Mouse (Mus musculus): ENCODE results near the gene Ccdc60. TPM values are rescaled to one million over a fixed set of nuclear protein-coding genes. Genes with fewer than 3 reads are reported as not detected.

The Ccdc60 gene
- total and polyA plus RNA-seq, 2 experiments from 2014 or later, result 0.11 TPM; not detected in 1

- no peak for ATAC-seq (ENCODE audit: insufficient read depth, low read depth)
- no peaks in the 10 kb centered on the region for H3K36me3 ChIP-seq (replicated peaks; ENCODE audit: control insufficient read depth, insufficient read depth, low read length)
- WGBS, result 39% methylated on average over 17 of the region's 17 CpGs
- no peak overlapping the region for H3K4me2 ChIP-seq (ENCODE audit: low read depth, low read length)
- H3K4me3 ChIP-seq (ENCODE audit: low read depth, low read length), result no peak overlapping the region
- H3K27me3 ChIP-seq (ENCODE audit: control insufficient read depth, insufficient read depth, low read length), result peaks cover 21% of the 10 kb centered on the region
- no peak overlapping the region for H3K27ac ChIP-seq (ENCODE audit: low read depth)
- H3K9ac ChIP-seq (replicated peaks; ENCODE audit: low read depth, low read length), result no peak overlapping the region
- H3K4me1 ChIP-seq (ENCODE audit: control insufficient read depth, insufficient read depth), result no peaks in the 10 kb centered on the region
- no peak for DNase-seq (ENCODE audit: low spot score)
- TF ChIP-seq CTCF (IDR thresholded peaks at IDR 0.05; ENCODE audit: low read depth) (no peak), EP300 (IDR thresholded peaks at IDR 0.05; ENCODE audit: low read depth) (no peak)
- no peaks in the 10 kb centered on the region for H3K9me3 ChIP-seq (replicated peaks; ENCODE audit: control insufficient read depth, low read length)
Observed at GRCm38 (mm10) chr5:116082241-116082900, 206.4 kb downstream of the Ccdc60 start.

GRCm38 (mm10) chr5:116081616-116082015 lies 207.2 kb downstream of the Ccdc60 start:
- Histone ChIP-seq H3K36me3 (replicated peaks; ENCODE audit: control insufficient read depth, insufficient read depth, low read length) (no peaks in the 10 kb centered on the region), H3K4me1 (ENCODE audit: control insufficient read depth, insufficient read depth) (no peaks in the 10 kb centered on the region), H3K27ac (ENCODE audit: low read depth) (no peak overlapping the region), H3K9ac (replicated peaks; ENCODE audit: low read depth, low read length) (no peak overlapping the region), H3K4me2 (ENCODE audit: low read depth, low read length) (no peak overlapping the region), H3K9me3 (replicated peaks; ENCODE audit: control insufficient read depth, low read length) (no peaks in the 10 kb centered on the region), H3K4me3 (ENCODE audit: low read depth, low read length) (no peak overlapping the region), H3K27me3 (ENCODE audit: control insufficient read depth, insufficient read depth, low read length) (peaks cover 21% of the 10 kb centered on the region)
- no peak for ATAC-seq (ENCODE audit: insufficient read depth, low read depth)
- WGBS, result 70% methylated on average over 7 of the region's 7 CpGs
- TF ChIP-seq EP300 (IDR thresholded peaks at IDR 0.05; ENCODE audit: low read depth), result no peak
- TF ChIP-seq CTCF (IDR thresholded peaks at IDR 0.05; ENCODE audit: low read depth), result no peak
- DNase-seq (ENCODE audit: low spot score), result no peak

GRCm38 (mm10) chr5:116080736-116081135 lies 208.0 kb downstream of the Ccdc60 start:
- H3K4me3 ChIP-seq (ENCODE audit: low read depth, low read length), result no peak overlapping the region
- DNase-seq (ENCODE audit: low spot score), result no peak
- H3K27ac ChIP-seq (ENCODE audit: low read depth), result no peak overlapping the region
- H3K4me1 ChIP-seq (ENCODE audit: control insufficient read depth, insufficient read depth), result no peaks in the 10 kb centered on the region
- H3K27me3 ChIP-seq (ENCODE audit: control insufficient read depth, insufficient read depth, low read length), result peaks cover 21% of the 10 kb centered on the region
- H3K36me3 ChIP-seq (replicated peaks; ENCODE audit: control insufficient read depth, insufficient read depth, low read length), result no peaks in the 10 kb centered on the region
- WGBS, result 37% methylated on average over 6 of the region's 6 CpGs
- TF ChIP-seq EP300 (IDR thresholded peaks at IDR 0.05; ENCODE audit: low read depth) (no peak), CTCF (IDR thresholded peaks at IDR 0.05; ENCODE audit: low read depth) (no peak)
- no peak overlapping the region for H3K4me2 ChIP-seq (ENCODE audit: low read depth, low read length)
- H3K9ac ChIP-seq (replicated peaks; ENCODE audit: low read depth, low read length), result no peak overlapping the region
- no peaks in the 10 kb centered on the region for H3K9me3 ChIP-seq (replicated peaks; ENCODE audit: control insufficient read depth, low read length)
- ATAC-seq (ENCODE audit: insufficient read depth, low read depth), result no peak

Other genes starting within 250 kb of the Ccdc60 start
- gene Tmem233, start 205.7 kb downstream of the Ccdc60 start, total RNA-seq (2014; rRNA removed; ENCODE audit: low replicate concordance), result not detected in 2 replicates
- not detected in 2 replicates for gene Tmem233, start 205.7 kb downstream of the Ccdc60 start, polyA plus RNA-seq (2015; fragmentation: Nextera tagmentation; extraction: Ambion mirVana)
- gene Hspb8, start 133.9 kb upstream of the Ccdc60 start, total RNA-seq (2014; rRNA removed; ENCODE audit: low replicate concordance), result 102 and 111 TPM in 2 replicates
- gene Hspb8, start 133.9 kb upstream of the Ccdc60 start, polyA plus RNA-seq (2015; fragmentation: Nextera tagmentation; extraction: Ambion mirVana), result 26.9 and 30.3 TPM in 2 replicates

Data from heart, postnatal 0 days (tissue).